Mouse (Mus musculus) macrophage (primary cell): ENCODE data around the gene Pgm5. TPM values are rescaled to one million over a fixed set of nuclear protein-coding genes. Genes with fewer than 3 reads are reported as not detected.

Experiments
- H3K27ac ChIP-seq: fragments of 350-480 bp; formaldehyde crosslinking; 2 replicates; pipeline ENCODE4 v1.9.0; 2021
- H3K36me3 ChIP-seq: fragments of 350-480 bp; formaldehyde crosslinking; 2 replicates; pipeline ENCODE4 v1.9.0; 2021; ENCODE audit errors: inconsistent target
- H3K4me3 ChIP-seq: fragments of 350-480 bp; formaldehyde crosslinking; 2 replicates; pipeline ENCODE4 v1.9.0; 2021; ENCODE audit errors: inconsistent target
- H3K79me2 ChIP-seq: fragments of 350-480 bp; formaldehyde crosslinking; 2 replicates; pipeline ENCODE4 v1.9.0; 2021; ENCODE audit errors: inconsistent target
- WGBS: methylation state at CpG from one replicate; pipeline ENCODE4 v1.1.7; 2026; ENCODE audit warnings: inconsistent platforms; ENCODE audit not compliant: missing documents; 5-methylcytosine and 5-hydroxymethylcytosine counted together
- polyA plus RNA-seq: library from polyadenylated mRNA; stranded (reverse); fragments of 250-400 nt; gene quantifications from 3 replicates; pipeline ENCODE4 v1.2.4, GENCODE M21; 2018; ENCODE audit warnings: inconsistent platforms

The Pgm5 gene
- polyA plus RNA-seq, 1 experiment from 2014 or later, result 0.07 TPM

DNA sequence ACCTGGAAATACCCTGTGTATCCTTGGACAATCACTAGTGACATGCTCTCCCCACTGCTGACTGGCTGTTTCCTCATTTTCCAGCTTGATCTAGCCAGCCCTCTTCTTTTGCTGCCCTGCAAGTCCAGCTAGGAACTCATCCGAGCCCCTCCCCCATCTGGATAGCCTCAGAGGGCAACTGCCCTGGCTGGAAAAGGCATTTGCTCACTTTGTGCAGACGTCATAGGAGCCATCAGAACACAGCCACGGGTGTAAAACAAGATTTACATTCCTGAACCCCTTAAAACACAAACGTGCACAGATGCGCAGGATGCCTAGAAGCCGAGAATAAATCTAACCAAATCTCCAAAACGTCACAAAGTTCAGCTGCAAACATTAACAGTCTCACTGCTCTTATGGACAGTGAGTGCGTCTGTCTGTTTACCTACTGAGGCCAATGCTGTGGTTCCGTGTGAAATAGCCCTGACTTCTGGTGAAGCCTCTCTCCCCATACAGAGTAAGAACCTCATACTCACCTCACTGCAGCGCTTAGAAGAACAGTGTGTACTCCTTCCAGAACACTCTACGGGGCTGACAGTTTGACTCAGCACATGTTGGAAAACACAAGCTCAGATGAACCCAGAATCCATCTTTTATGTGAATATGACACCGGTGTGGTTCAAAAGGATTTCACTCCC, 99.0 kb downstream of the Pgm5 start:
- Histone ChIP-seq H3K27ac (no peak overlapping the region), H3K4me3 (no peak overlapping the region)
- WGBS, result 86% methylated on average over 12 of the region's 12 CpGs

DNA sequence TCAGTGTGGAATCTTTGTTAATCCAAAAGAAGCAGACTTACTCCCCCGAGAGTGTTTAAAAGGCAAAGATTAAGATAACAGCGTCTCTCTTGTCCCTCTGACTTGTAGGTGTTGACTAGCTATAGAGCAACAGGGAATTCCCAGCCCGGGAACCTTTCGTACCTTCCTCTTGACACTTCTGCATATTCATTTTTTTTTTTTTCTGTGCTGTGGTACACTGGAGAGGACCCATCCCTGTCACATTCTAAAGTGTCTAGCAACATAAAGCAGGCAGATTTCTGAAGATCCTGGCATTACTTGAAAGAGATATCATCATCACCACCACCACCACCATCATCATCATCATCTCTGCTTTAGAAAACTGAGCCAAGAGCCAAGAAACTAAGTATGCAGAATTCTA, 105.0 kb downstream of the Pgm5 start:
- WGBS, result 87% methylated on average over 4 of the region's 4 CpGs
- no peak overlapping the region for H3K27ac ChIP-seq
- H3K79me2 ChIP-seq, result no peaks in the 10 kb centered on the region
- H3K36me3 ChIP-seq, result no peaks in the 10 kb centered on the region
- no peak overlapping the region for H3K4me3 ChIP-seq

More for the DNA sequence above, 99.0 kb downstream of the Pgm5 start:
- H3K36me3 ChIP-seq, result no peaks in the 10 kb centered on the region
- H3K79me2 ChIP-seq, result no peaks in the 10 kb centered on the region

DNA sequence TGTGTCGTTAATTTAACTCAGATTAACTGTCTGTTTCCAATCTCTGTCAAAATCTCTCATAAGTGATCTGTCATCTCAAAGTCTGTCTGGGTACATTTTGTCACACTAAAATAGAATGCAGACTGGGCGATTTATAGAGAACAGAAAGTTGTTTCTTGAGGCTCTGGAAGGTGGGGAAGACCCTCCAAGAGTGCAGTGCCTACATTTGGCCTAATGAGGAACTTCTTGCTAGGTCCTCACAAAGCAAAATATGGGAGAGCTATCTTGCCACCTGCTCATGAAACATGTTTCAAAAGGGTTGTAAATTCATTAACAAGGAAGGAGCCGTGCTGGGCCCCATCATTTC, 107.2 kb downstream of the Pgm5 start:
- WGBS, result 82% methylated on average over 3 of the region's 3 CpGs
- Histone ChIP-seq H3K4me3 (no peak overlapping the region), H3K79me2 (no peaks in the 10 kb centered on the region), H3K36me3 (no peaks in the 10 kb centered on the region), H3K27ac (no peak overlapping the region)

DNA sequence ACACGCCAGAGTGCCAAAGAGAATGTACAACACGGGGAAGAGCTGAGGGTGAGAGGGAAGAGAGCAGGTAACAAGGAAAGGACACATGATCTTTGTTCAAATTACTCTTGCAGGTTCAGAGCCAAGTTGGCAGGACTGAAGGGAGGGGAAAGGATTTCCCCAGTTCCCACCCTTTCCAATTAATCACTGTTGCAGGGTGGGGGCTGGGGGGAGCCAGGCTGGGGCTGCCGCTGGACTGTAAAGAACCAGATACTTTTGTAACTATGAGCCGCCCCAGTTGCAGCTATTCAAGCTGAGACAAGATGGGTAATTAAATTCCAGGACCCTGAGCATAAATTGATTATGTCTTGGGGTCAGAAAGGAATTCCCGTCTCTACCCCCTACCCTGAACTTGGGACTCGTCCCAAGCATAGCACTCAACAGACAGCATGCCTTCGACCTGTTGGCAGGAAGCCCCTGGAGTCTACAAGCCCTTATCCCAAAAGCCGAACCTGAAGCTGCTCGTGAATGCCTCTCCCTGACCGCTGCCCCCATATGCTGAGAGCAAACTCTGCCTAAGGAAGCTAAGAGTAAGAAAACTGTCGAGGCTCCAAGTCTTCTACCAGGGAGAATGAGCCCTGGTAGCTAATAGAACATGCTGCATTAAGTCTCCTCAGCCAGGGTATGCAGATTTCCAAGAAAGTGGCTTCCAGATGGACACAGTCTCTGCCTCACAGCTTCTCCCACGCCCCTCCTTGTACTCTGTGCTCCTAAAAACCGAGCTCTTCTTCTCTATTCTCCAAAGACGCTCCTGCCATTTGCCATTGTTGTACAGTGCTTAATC, 107.8 kb downstream of the Pgm5 start:
- Histone ChIP-seq H3K4me3 (no peak overlapping the region), H3K27ac (no peak overlapping the region), H3K36me3 (no peaks in the 10 kb centered on the region), H3K79me2 (no peaks in the 10 kb centered on the region)
- WGBS, result 86% methylated on average over 14 of the region's 14 CpGs

DNA sequence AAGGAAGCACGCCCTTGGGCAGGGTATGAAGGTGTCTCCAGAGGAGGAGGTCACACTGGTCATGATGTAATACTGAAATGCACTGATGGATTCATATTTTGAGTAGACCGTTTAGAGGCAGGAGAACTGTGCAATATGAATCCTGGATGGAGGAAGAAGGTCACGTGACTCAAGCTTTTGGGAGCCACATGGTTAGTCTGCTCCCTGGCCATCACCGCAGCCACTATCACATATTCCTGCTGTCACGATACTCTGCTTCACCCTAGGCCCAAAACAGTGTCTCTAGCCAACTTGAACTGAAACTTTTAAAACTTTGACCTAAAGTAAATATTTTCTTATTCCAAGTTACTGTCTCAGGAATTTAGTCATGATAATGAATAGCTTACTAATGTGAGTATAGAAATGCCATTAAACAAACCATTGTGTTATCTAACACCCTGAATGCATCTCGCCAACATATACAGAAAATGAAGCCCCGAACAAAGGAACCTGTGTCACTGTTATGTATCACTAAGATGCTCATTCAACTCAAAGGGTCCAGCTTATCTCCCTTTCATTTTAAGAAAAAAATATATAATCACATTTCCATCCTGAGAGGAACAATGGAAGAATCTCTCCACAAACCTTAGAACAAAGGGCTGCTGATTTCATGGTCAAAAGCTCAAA, 108.6 kb downstream of the Pgm5 start:
- no peaks in the 10 kb centered on the region for H3K79me2 ChIP-seq
- no peak overlapping the region for H3K4me3 ChIP-seq
- no peaks in the 10 kb centered on the region for H3K36me3 ChIP-seq
- H3K27ac ChIP-seq, result no peak overlapping the region
- WGBS, result 94% methylated on average over 7 of the region's 7 CpGs

- no peaks in the 10 kb centered on the region for H3K79me2 ChIP-seq
- 94% methylated on average over 4 of the region's 4 CpGs for WGBS
- no peak overlapping the region for H3K4me3 ChIP-seq
- H3K27ac ChIP-seq, result no peak overlapping the region
- H3K36me3 ChIP-seq, result no peaks in the 10 kb centered on the region
These were observed 115.3 kb downstream of the Pgm5 start for GRCm38 (mm10) chr19:24746266-24746875.

- H3K27ac ChIP-seq, result no peak overlapping the region
- H3K4me3 ChIP-seq, result no peak overlapping the region
- H3K36me3 ChIP-seq, result no peaks in the 10 kb centered on the region
- no peaks in the 10 kb centered on the region for H3K79me2 ChIP-seq
- 96% methylated on average over 6 of the region's 6 CpGs for WGBS
These were observed 119.0 kb downstream of the Pgm5 start for GRCm38 (mm10) chr19:24742606-24743005.

- Histone ChIP-seq H3K79me2 (no peaks in the 10 kb centered on the region), H3K4me3 (no peak overlapping the region), H3K36me3 (no peaks in the 10 kb centered on the region), H3K27ac (no peak overlapping the region)
- 94% methylated on average over 3 of the region's 3 CpGs for WGBS
These were observed 122.9 kb downstream of the Pgm5 start for GRCm38 (mm10) chr19:24738786-24739185.

DNA sequence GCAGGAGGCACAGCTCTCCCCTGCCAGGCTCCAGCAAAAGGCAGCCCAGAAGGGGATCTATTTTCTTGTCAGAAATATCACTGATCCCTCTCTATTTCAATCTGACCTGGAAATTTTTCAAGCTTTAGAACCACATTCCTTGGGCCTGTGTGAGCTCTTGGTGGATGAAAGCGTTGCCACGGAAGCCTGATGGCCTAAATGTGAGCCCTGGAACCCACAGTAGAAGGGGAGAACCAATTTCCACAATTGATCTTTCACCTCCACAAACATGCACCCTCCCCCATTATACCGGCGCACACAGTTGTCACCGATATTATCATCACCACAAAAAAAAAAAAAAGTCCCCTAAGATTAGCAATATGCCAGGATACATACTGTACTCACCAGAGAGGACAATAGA, 123.6 kb downstream of the Pgm5 start:
- WGBS, result 98% methylated on average over 5 of the region's 5 CpGs
- Histone ChIP-seq H3K27ac (no peak overlapping the region), H3K36me3 (no peaks in the 10 kb centered on the region), H3K79me2 (no peaks in the 10 kb centered on the region), H3K4me3 (no peak overlapping the region)

DNA sequence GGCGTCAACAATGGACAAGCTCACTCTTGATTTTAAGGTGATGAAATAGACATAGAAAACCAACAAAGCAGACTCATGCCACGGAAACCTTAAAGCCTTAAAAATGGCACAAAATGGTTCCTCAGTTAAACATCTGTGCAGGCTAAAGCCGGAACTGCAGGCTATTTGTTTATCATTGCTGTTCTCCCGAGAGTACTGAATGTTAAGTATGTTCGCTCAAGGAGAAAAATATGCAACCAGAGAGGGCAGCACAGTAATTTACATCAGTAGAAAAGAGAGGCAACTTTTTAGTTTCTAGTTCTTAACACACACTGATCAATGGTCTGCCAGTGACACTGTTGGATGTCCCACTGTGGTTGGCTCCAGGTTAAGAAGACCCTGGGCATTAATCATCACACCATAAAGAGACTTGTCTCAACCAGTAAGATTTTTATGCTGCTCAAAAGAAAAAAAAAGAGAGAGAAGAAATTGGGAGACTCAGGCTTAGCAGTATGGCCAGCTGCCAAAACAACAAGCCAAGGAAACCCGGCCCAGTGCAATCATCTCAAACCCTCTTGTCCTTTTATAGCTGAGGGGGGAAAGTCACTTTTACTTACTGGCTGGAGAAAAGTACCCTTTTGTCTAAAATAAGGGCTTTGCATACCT, 126.0 kb downstream of the Pgm5 start:
- 76% methylated on average over 6 of the region's 6 CpGs for WGBS
- no peak overlapping the region for H3K27ac ChIP-seq
- H3K4me3 ChIP-seq, result no peak overlapping the region
- H3K79me2 ChIP-seq, result no peaks in the 10 kb centered on the region
- H3K36me3 ChIP-seq, result no peaks in the 10 kb centered on the region

- WGBS, result 75% methylated on average over 5 of the region's 5 CpGs
- H3K4me3 ChIP-seq, result no peak overlapping the region
- no peaks in the 10 kb centered on the region for H3K36me3 ChIP-seq
- no peaks in the 10 kb centered on the region for H3K79me2 ChIP-seq
- H3K27ac ChIP-seq, result no peak overlapping the region
These were observed 131.0 kb downstream of the Pgm5 start for GRCm38 (mm10) chr19:24730661-24731060.

DNA sequence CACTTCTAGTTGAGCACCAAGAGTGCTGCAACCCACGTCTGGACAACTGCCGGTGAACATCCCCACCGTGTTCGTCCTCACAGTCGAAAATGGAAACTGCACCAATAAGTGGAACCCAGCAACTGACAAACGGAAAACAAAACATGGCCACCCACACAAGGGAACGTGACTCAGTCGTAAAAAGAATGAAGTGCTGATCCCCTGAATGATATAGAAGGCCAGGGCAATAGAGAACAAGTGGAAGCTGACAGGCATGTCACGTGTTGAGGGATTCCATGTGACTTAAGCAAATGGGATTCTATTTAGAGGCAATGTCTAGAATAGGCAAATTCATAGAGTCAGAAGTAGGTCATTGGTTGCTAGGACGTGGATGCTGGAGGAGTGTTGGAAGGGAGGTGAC, 137.3 kb downstream of the Pgm5 start:
- H3K27ac ChIP-seq, result no peak overlapping the region
- H3K36me3 ChIP-seq, result no peaks in the 10 kb centered on the region
- H3K4me3 ChIP-seq, result no peak overlapping the region
- H3K79me2 ChIP-seq, result no peaks in the 10 kb centered on the region
- WGBS, result 94% methylated on average over 10 of the region's 10 CpGs

GRCm38 (mm10) chr19:24720448-24720847, 141.2 kb downstream of the Pgm5 start:
- Histone ChIP-seq H3K36me3 (no peaks in the 10 kb centered on the region), H3K4me3 (no peak overlapping the region), H3K27ac (peak overlapping the region; percentile 53), H3K79me2 (no peaks in the 10 kb centered on the region)

- H3K27ac ChIP-seq, result no peak overlapping the region
- no peaks in the 10 kb centered on the region for H3K36me3 ChIP-seq
- 95% methylated on average over 4 of the region's 4 CpGs for WGBS
- H3K4me3 ChIP-seq, result no peak overlapping the region
- H3K79me2 ChIP-seq, result no peaks in the 10 kb centered on the region
These were observed 142.2 kb downstream of the Pgm5 start for GRCm38 (mm10) chr19:24719504-24719903.
